Comparison of ENCODE assay signal across 22 mouse cellular contexts in the genomic region with DNA sequence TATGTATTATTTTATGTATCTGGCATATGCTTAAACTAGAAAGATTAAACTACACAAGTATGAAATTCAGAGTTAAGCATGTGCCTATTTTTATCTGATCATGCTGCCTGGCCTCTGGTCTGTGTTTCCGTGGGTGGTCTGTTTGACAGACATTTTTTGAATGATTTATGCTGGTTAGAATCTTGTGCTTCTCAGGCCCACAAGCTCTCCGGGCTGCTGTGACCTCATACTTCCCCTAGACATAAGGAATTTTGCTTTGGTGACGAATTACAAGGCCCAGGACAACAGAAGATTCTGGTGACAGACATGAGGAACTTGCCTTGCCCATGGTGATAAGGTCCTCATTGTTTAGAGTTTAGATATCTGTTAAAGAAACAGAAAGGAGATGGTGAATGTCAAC.
A peak's percentile ranks its signal among the peaks of the same experiment; 100 is the strongest.
DNase-seq lines count a peak whose midpoint lies in the region; ATAC-seq and TF ChIP-seq lines count a peak whose summit lies in the region.
"Had no signal": no experiment of that assay in that cellular context is flagged by ENCODE, and none has a peak within 500 bp of the region (broad histone marks: within the 10 kb centered on the region; RNA-seq: fewer than 3 reads in every experiment).

No protein-coding gene starts in this region.

- no peak overlapping the region for H3K4me3 ChIP-seq in lung, embryonic 14.5 days (ENCODE audit: low read depth, low read length)
- H3K4me3 ChIP-seq: embryonic facial prominence, embryonic 12.5 days; forebrain, embryonic 12.5 days; gastrocnemius, adult 2 months; heart, embryonic 10.5 days; heart, embryonic 15.5 days; hindbrain, embryonic 10.5 days; intestine, embryonic 15.5 days had no signal

- WGBS in lung, embryonic 14.5 days = 10% methylated on average over 3 of the region's 3 CpGs

- H3K4me2 ChIP-seq in lung, embryonic 14.5 days = no peak overlapping the region
- H3K4me2 ChIP-seq: embryonic facial prominence, embryonic 12.5 days; forebrain, embryonic 12.5 days; heart, embryonic 15.5 days; hindbrain, embryonic 14.5 days; intestine, embryonic 15.5 days had no signal

- H3K36me3 ChIP-seq in lung, embryonic 14.5 days (ENCODE audit: insufficient read depth) = no peaks in the 10 kb centered on the region
- H3K36me3 ChIP-seq: embryonic facial prominence, embryonic 12.5 days; forebrain, embryonic 12.5 days; heart, embryonic 10.5 days; heart, embryonic 15.5 days; hindbrain, embryonic 10.5 days; intestine, embryonic 15.5 days had no signal

- no peak overlapping the region for H3K27ac ChIP-seq in lung, embryonic 14.5 days (ENCODE audit: low read depth)
- H3K27ac ChIP-seq: embryonic facial prominence, embryonic 12.5 days; forebrain, embryonic 12.5 days; gastrocnemius, adult 2 months; heart, embryonic 10.5 days; heart, embryonic 15.5 days; hindbrain, embryonic 10.5 days; hindbrain, embryonic 14.5 days; intestine, embryonic 15.5 days had no signal

- H3K27me3 ChIP-seq in lung, embryonic 14.5 days (ENCODE audit: insufficient read depth, low read length) = no peaks in the 10 kb centered on the region
- H3K27me3 ChIP-seq: embryonic facial prominence, embryonic 12.5 days; heart, embryonic 15.5 days; intestine, embryonic 15.5 days had no signal

- H3K4me1 ChIP-seq in lung, embryonic 14.5 days (ENCODE audit: insufficient read depth) = 0 out of 2 replicates have a peak, but pooled peaks cover 2% of the 10 kb centered on the region
- H3K4me1 ChIP-seq: embryonic facial prominence, embryonic 12.5 days; heart, embryonic 15.5 days; intestine, embryonic 15.5 days had no signal

- H3K9ac ChIP-seq in lung, embryonic 14.5 days = no peak overlapping the region
- H3K9ac ChIP-seq: embryonic facial prominence, embryonic 12.5 days; forebrain, embryonic 12.5 days; heart, embryonic 15.5 days; hindbrain, embryonic 14.5 days; intestine, embryonic 15.5 days had no signal

- TF ChIP-seq CTCF in lung, embryonic 14.5 days (IDR thresholded peaks at IDR 0.05; ENCODE audit: low read depth) = no peak

- peak; percentile 16 for DNase-seq in embryo, embryonic 10 days (ENCODE audit: low spot score)
- no peak for DNase-seq in embryo, embryonic 10.5 days (ENCODE audit: low spot score)
- DNase-seq in lung, embryonic 14.5 days = peak; percentile 77
- DNase-seq in lung, adult 18-20 months = no peak
- DNase-seq in 3T3-L1 (ENCODE audit: low read depth, low spot score) = peak; percentile 4
- peak; percentile 11 for DNase-seq in yolk sac, embryonic 10.5 days (ENCODE audit: low spot score)
- no peak for DNase-seq in gastrocnemius, postnatal 25 days
- DNase-seq: adrenal gland, postnatal 10 days; cerebellum, adult 11 months; cerebellum, adult 8-10 months; cerebellum, postnatal 14 days; gastrocnemius, adult 2 months; gastrocnemius, postnatal 36 days; heart, adult 11 months; heart, postnatal 14 days had no signal

- no peaks in the 10 kb centered on the region for H3K9me3 ChIP-seq in lung, embryonic 14.5 days (ENCODE audit: low read depth, low read length)
- H3K9me3 ChIP-seq: embryonic facial prominence, embryonic 12.5 days; forebrain, embryonic 12.5 days; heart, embryonic 10.5 days; heart, embryonic 15.5 days; hindbrain, embryonic 10.5 days; intestine, embryonic 15.5 days had no signal

- ATAC-seq in lung, embryonic 14.5 days (ENCODE audit: insufficient read depth) = peak; percentile 47; the same call in 1 of the 2 replicates
- ATAC-seq: intestine, embryonic 15.5 days had no signal

Comparison
In these comparisons a context has a peak if more than half of its experiments do, and no peak if none do; other contexts are left out.
1. DNase-seq: peak in embryo, embryonic 10 days (single experiment), lung, embryonic 14.5 days (single experiment), 3T3-L1 (single experiment) and yolk sac, embryonic 10.5 days (single experiment); none in embryo, embryonic 10.5 days (single experiment), lung, adult 18-20 months (0 of 2) and gastrocnemius, postnatal 25 days (single experiment).